Mouse (Mus musculus) v-Abl transformed pro-B cells (cell line): ENCODE data around the gene Pde10a.

ENCODE experiments used
- in situ Hi-C, 2 experiments: fragments of 400-800 bp; cut with MboI; formaldehyde crosslinking; loops; one replicate each; pipeline ENCODE4 v1.15.1; 2025; ENCODE audit not compliant: unreplicated experiment in 2 of 2

Gene Pde10a

GRCm38 (mm10) chr17:8566850-8567249, 41.7 kb downstream of the Pde10a start, which contains the start of gene Gm17087:
Gene Gm17087 (minus strand): TSS chr17:8566950.
- in situ Hi-C loops, result no loop called here

GRCm38 (mm10) chr17:8573542-8574260, 48.5 kb downstream of the Pde10a start:
- in situ Hi-C loops, result no loop called here

- in situ Hi-C loops, result loop anchor here in 1 of 2 experiments (25.0 kb wide), 1 partner anchor 518 kb away; no protein-coding TSS in a partner anchor
These were observed 55.2 kb downstream of the Pde10a start for GRCm38 (mm10) chr17:8580360-8580759.

GRCm38 (mm10) chr17:8581579-8581978, 56.4 kb downstream of the Pde10a start:
- in situ Hi-C loops, result loop anchor here in 1 of 2 experiments (25.0 kb wide), 1 partner anchor 519 kb away; no protein-coding TSS in a partner anchor

- in situ Hi-C loops, result loop anchor here (5.0 to 25.0 kb wide), 8 partner anchors 120 to 728 kb away; no protein-coding TSS in a partner anchor
These were observed 67.5 kb downstream of the Pde10a start for GRCm38 (mm10) chr17:8592427-8593277.

- in situ Hi-C loops, result loop anchor here (10.0 to 25.0 kb wide), 5 partner anchors 213 to 733 kb away; no protein-coding TSS in a partner anchor
These were observed 72.6 kb downstream of the Pde10a start for GRCm38 (mm10) chr17:8597790-8598189.

GRCm38 (mm10) chr17:8602976-8603375, 77.8 kb downstream of the Pde10a start:
- in situ Hi-C loops, result loop anchor here in 1 of 2 experiments (5.0 kb wide), 1 partner anchor 221 kb away; no protein-coding TSS in a partner anchor

GRCm38 (mm10) chr17:8605921-8606320, 80.7 kb downstream of the Pde10a start:
- in situ Hi-C loops, result no loop called here

GRCm38 (mm10) chr17:8606695-8607094, 81.5 kb downstream of the Pde10a start:
- in situ Hi-C loops, result no loop called here

- in situ Hi-C loops, result loop anchor here (5.0 to 10.0 kb wide), 4 partner anchors 133 to 423 kb away; no protein-coding TSS in a partner anchor
These were observed 86.7 kb downstream of the Pde10a start for GRCm38 (mm10) chr17:8611916-8612315.

GRCm38 (mm10) chr17:8613882-8614551, 88.8 kb downstream of the Pde10a start:
- in situ Hi-C loops, result loop anchor here (5.0 to 10.0 kb wide), 4 partner anchors 131 to 421 kb away; no protein-coding TSS in a partner anchor

GRCm38 (mm10) chr17:8620346-8620745, 95.2 kb downstream of the Pde10a start:
- in situ Hi-C loops, result no loop called here

GRCm38 (mm10) chr17:8621105-8621504, 95.9 kb downstream of the Pde10a start:
- in situ Hi-C loops, result no loop called here

GRCm38 (mm10) chr17:8621906-8622305, 96.7 kb downstream of the Pde10a start:
- in situ Hi-C loops, result no loop called here

GRCm38 (mm10) chr17:8626421-8626820, 101.2 kb downstream of the Pde10a start:
- in situ Hi-C loops, result no loop called here

GRCm38 (mm10) chr17:8631701-8632100, 106.5 kb downstream of the Pde10a start:
- in situ Hi-C loops, result no loop called here

- in situ Hi-C loops, result no loop called here
These were observed 108.4 kb downstream of the Pde10a start for GRCm38 (mm10) chr17:8633596-8633995.

- in situ Hi-C loops, result no loop called here
These were observed 109.3 kb downstream of the Pde10a start for GRCm38 (mm10) chr17:8634476-8634875.

- in situ Hi-C loops, result no loop called here
These were observed 111.1 kb downstream of the Pde10a start for GRCm38 (mm10) chr17:8636231-8636630.

GRCm38 (mm10) chr17:8636691-8637090, 111.5 kb downstream of the Pde10a start:
- in situ Hi-C loops, result no loop called here
